Mouse (Mus musculus) CH12.LX (cell line): Measurements from ENCODE around the gene Slc5a10. TPM values are rescaled to one million over a fixed set of nuclear protein-coding genes. Genes with fewer than 3 reads are reported as not detected.

Source experiments
- DNase-seq: peaks from one replicate; pipeline ENCODE4 v3.0.0-alpha.2; 2013; ENCODE audit errors: extremely low read depth
- H3K27ac ChIP-seq: 2 replicates; pipeline ENCODE4 v1.5.1; 2012; ENCODE audit warnings: low read depth, mild to moderate bottlenecking, control low read depth, moderate library complexity; ENCODE audit not compliant: insufficient read depth
- H3K27me3 ChIP-seq: replicated peaks from 2 replicates; pipeline ENCODE3; 2012; ENCODE audit warnings: inconsistent platforms
- H3K36me3 ChIP-seq, 2 experiments: replicated peaks in 1 of 2; 2 replicates each; pipeline versions ENCODE3 to v1.6.1; 2012; ENCODE audit warnings: inconsistent platforms in 1 of 2, low read length in 1 of 2, mild to moderate bottlenecking in 1 of 2, mixed read lengths in 1 of 2, moderate library complexity in 1 of 2; ENCODE audit not compliant: control insufficient read depth in 1 of 2, insufficient read depth in 1 of 2
- H3K4me1 ChIP-seq, 2 experiments: 2 replicates each; pipeline ENCODE4 v1.6.1; 2012; ENCODE audit warnings: inconsistent platforms in 1 of 2, moderate library complexity in 1 of 2; ENCODE audit not compliant: insufficient read depth in 2 of 2, control insufficient read depth in 1 of 2
- H3K4me2 ChIP-seq: 2 replicates; pipeline ENCODE4 v1.6.1; 2012; ENCODE audit warnings: low read depth, mild to moderate bottlenecking, control low read depth; ENCODE audit not compliant: poor library complexity, insufficient read depth, severe bottlenecking
- H3K4me3 ChIP-seq, 3 experiments: fragments of 150-350 bp in 1 of 3; sonication (generic) in 1 of 3; replicated peaks in 1 of 3; 2 replicates each; pipeline versions ENCODE3 to v1.5.1; 2011 to 2012; ENCODE audit warnings: low read depth in 2 of 3, low read length in 2 of 3, mild to moderate bottlenecking in 2 of 3, moderate library complexity in 2 of 3, control low read depth in 1 of 3, improper control_type of control experiment in 1 of 3, inconsistent platforms in 1 of 3, mixed read lengths in 1 of 3; ENCODE audit not compliant: poor library complexity in 1 of 3
- H3K79me2 ChIP-seq: replicated peaks from 2 replicates; pipeline ENCODE4 v1.6.1; 2012; ENCODE audit warnings: mild to moderate bottlenecking, moderate library complexity; ENCODE audit not compliant: control insufficient read depth, poor library complexity, insufficient read depth, severe bottlenecking; ENCODE audit errors: extremely low read depth
- H3K9ac ChIP-seq: 2 replicates; pipeline ENCODE4 v1.6.1; 2012; ENCODE audit warnings: low read depth, mild to moderate bottlenecking, control low read depth, moderate library complexity; ENCODE audit not compliant: insufficient read depth
- H3K9me3 ChIP-seq: replicated peaks from 2 replicates; pipeline ENCODE3; 2012; ENCODE audit warnings: low read length, inconsistent platforms, mixed read lengths
- BHLHE40 ChIP-seq: IDR thresholded peaks from 2 replicates; pipeline ENCODE4 v1.6.1; 2011; ENCODE audit warnings: mild to moderate bottlenecking, low read depth, low read length, improper control_type of control experiment
- CHD1 ChIP-seq: IDR thresholded peaks from 2 replicates; pipeline ENCODE4 v1.6.1; 2012; ENCODE audit warnings: low read depth, low read length, improper control_type of control experiment, inconsistent platforms
- CHD2 ChIP-seq: IDR thresholded peaks from 2 replicates; pipeline ENCODE4 v1.6.1; 2011; ENCODE audit warnings: low read length, improper control_type of control experiment
- E2F4 ChIP-seq: IDR thresholded peaks from 2 replicates; pipeline ENCODE4 v1.6.1; 2011; ENCODE audit warnings: low read depth, low read length, improper control_type of control experiment; ENCODE audit not compliant: insufficient replicate concordance
- ELF1 ChIP-seq: IDR thresholded peaks from 2 replicates; pipeline ENCODE4 v1.6.1; 2014; ENCODE audit warnings: low read depth, mild to moderate bottlenecking, inconsistent platforms, low read length, improper control_type of control experiment
- EP300 ChIP-seq: IDR thresholded peaks from 2 replicates; pipeline ENCODE4 v1.6.1; 2011; ENCODE audit warnings: low read length, improper control_type of control experiment
- ETS1 ChIP-seq: conservative IDR thresholded peaks from 2 replicates; pipeline ENCODE4 v1.6.1; 2012; ENCODE audit warnings: low read depth, mild to moderate bottlenecking, inconsistent platforms, low read length, improper control_type of control experiment, moderate library complexity
- GABPA ChIP-seq: IDR thresholded peaks from 2 replicates; pipeline ENCODE4 v1.6.1; 2012; ENCODE audit warnings: low read depth, low read length, improper control_type of control experiment, inconsistent platforms; ENCODE audit not compliant: insufficient replicate concordance
- HCFC1 ChIP-seq: IDR thresholded peaks from 2 replicates; pipeline ENCODE4 v1.6.1; 2012; ENCODE audit warnings: low read depth, mild to moderate bottlenecking, inconsistent platforms, low read length, improper control_type of control experiment
- IRF4 ChIP-seq: IDR thresholded peaks from 2 replicates; pipeline ENCODE4 v1.6.1; 2014; ENCODE audit warnings: low read depth, mild to moderate bottlenecking, inconsistent platforms, low read length, improper control_type of control experiment
- JUN ChIP-seq: IDR thresholded peaks from 2 replicates; pipeline ENCODE4 v1.6.1; 2011; ENCODE audit warnings: low read depth, mild to moderate bottlenecking, low read length, improper control_type of control experiment, moderate library complexity; ENCODE audit not compliant: insufficient read depth
- KAT2A ChIP-seq: IDR thresholded peaks from 2 replicates; pipeline ENCODE4 v1.6.1; 2012; ENCODE audit warnings: low read length, improper control_type of control experiment, inconsistent platforms; ENCODE audit not compliant: insufficient replicate concordance
- MAX ChIP-seq: IDR thresholded peaks from 2 replicates; pipeline ENCODE4 v1.6.1; 2011; ENCODE audit warnings: low read length, improper control_type of control experiment
- MAZ ChIP-seq: IDR thresholded peaks from 2 replicates; pipeline ENCODE4 v1.6.1; 2012; ENCODE audit warnings: low read depth, mild to moderate bottlenecking, inconsistent platforms, low read length, improper control_type of control experiment, moderate library complexity
- PAX5 ChIP-seq: IDR thresholded peaks from 2 replicates; pipeline ENCODE4 v1.6.1; 2012; ENCODE audit warnings: low read length, inconsistent platforms, mixed read lengths
- POLR2AphosphoS2 ChIP-seq: IDR thresholded peaks from 2 replicates; pipeline ENCODE4 v1.6.1; 2011; ENCODE audit warnings: low read depth, low read length, improper control_type of control experiment
- RAD21 ChIP-seq: IDR thresholded peaks from 2 replicates; pipeline ENCODE4 v1.6.1; 2011; ENCODE audit warnings: low read depth, mild to moderate bottlenecking, low read length, improper control_type of control experiment, moderate library complexity
- RCOR1 ChIP-seq: conservative IDR thresholded peaks from 2 replicates; pipeline ENCODE4 v1.6.1; 2012; ENCODE audit warnings: low read depth, mild to moderate bottlenecking, inconsistent platforms, low read length, improper control_type of control experiment
- SIN3A ChIP-seq: IDR thresholded peaks from 2 replicates; pipeline ENCODE4 v1.6.1; 2012; ENCODE audit warnings: low read length, improper control_type of control experiment, inconsistent platforms
- UBTF ChIP-seq: IDR thresholded peaks from 2 replicates; pipeline ENCODE4 v1.6.1; 2012; ENCODE audit warnings: low read depth, mild to moderate bottlenecking, inconsistent platforms, low read length, improper control_type of control experiment, moderate library complexity
- USF1 ChIP-seq: IDR thresholded peaks from 2 replicates; pipeline ENCODE4 v1.6.1; 2014; ENCODE audit warnings: low read depth, mild to moderate bottlenecking, inconsistent platforms, low read length, improper control_type of control experiment
- USF2 ChIP-seq: conservative IDR thresholded peaks from 2 replicates; pipeline ENCODE4 v1.6.1; 2011; ENCODE audit warnings: low read depth, low read length, improper control_type of control experiment
- ZC3H11A ChIP-seq: IDR thresholded peaks from 2 replicates; pipeline ENCODE4 v1.6.1; 2012; ENCODE audit warnings: low read depth, mild to moderate bottlenecking, inconsistent platforms, low read length, improper control_type of control experiment
- ZKSCAN1 ChIP-seq: IDR thresholded peaks from 2 replicates; pipeline ENCODE4 v1.6.1; 2012; ENCODE audit warnings: low read depth, inconsistent platforms, low read length, improper control_type of control experiment, borderline replicate concordance
- dilution Hi-C: fragments of 300-500 bp; cut with MboI; formaldehyde crosslinking; loops from 2 replicates; pipeline ENCODE4 v1.14.3; 2020; ENCODE audit warnings: low sequenced_read_pairs; ENCODE audit not compliant: extremely low pct_unique_long_range_greater_than_20kb, extremely low pct_ligation_motif_present
- in situ Hi-C: fragments of 300-500 bp; cut with MboI; formaldehyde crosslinking; loops from 3 replicates; pipeline ENCODE4 v1.14.3; 2019; ENCODE audit warnings: low sequenced_read_pairs, low pct_ligation_motif_present, low pct_unique_long_range_greater_than_20kb, mixed read lengths
- polyA plus RNA-seq: library from polyadenylated mRNA; unstranded; fragments of >175 nt; gene quantifications from 2 replicates; pipeline ENCODE4 v1.2.1, GENCODE M21; 2012; ENCODE audit warnings: low read depth; ENCODE audit not compliant: insufficient read length
- total RNA-seq, 2 experiments: library from RNA; depleted of rRNA; stranded (reverse); fragments of 300-350 nt in 1 of 2; fragments of >200 nt in 1 of 2; gene quantifications; 2 replicates each; pipeline ENCODE4 v1.2.3; 2012 to 2014

Slc5a10 gene
- total and polyA plus RNA-seq, 3 experiments, result 0.70 to 1.6 (median 1.4) TPM

DNA sequence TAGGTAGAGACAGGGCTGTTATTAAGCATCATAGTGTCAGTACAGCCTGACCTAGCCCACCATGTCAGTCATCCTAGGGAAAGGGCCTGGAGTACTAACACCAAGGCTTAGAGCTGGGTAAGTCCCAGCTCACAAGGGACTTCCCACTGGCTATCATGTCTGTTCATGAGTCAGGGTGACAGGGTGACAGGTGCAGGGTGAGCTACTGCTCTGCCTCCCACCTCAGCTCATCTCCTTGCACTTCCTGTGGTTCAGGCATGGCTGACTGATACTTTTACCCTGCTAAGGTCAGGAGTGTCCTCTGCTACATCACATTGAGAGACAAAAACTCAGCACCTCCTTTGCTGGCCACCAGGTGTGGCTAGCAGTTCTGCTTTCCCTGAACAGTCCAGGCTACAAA lies 21.8 kb downstream of the Slc5a10 start (continued):
- TF ChIP-seq RCOR1, result peak; percentile 87; the same call in 1 of the 2 replicates
- peak; percentile 88 for TF ChIP-seq EP300
- TF ChIP-seq JUN, result peak; percentile 29; the same call in 1 of the 2 replicates
- 0 out of 2 replicates have a peak, but pooled peaks have one; percentile 19 for TF ChIP-seq CHD2
- no peak for TF ChIP-seq USF1
- no peak for TF ChIP-seq USF2
- peak; percentile 19 for TF ChIP-seq RAD21
- TF ChIP-seq ZC3H11A, result no peak
- TF ChIP-seq ZKSCAN1, result no peak
- TF ChIP-seq E2F4, result no peak
- TF ChIP-seq MAZ, result peak; percentile 67; the same call in 1 of the 2 replicates
- no peak for TF ChIP-seq GABPA
- no peak for TF ChIP-seq KAT2A
- TF ChIP-seq ELF1, result peak; percentile 82
- peak; percentile 82 for TF ChIP-seq BHLHE40
- peak; percentile 83 for TF ChIP-seq IRF4
- TF ChIP-seq, all 38 proteins: peak for 25

DNA sequence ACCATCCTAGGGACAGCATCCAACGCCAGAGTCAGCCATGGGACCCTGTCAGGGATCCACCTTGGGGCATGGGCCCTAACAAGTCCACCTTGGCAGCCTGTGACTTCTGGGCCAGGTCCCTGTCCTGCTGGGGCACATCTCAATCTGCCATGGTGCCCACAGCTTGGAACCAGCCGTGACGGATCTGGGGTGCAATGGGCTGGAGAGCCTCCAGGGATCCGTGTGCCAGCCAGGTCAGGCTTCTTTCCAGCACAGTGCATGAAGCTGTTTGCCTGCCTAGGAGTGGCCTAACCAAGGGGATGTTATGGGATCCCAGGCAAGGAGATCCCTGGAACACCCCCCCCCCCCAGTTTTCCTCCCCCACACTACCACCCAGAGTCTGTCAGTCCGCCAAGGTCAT lies 27.6 kb downstream of the Slc5a10 start:
- DNase-seq, result no peak
- Histone ChIP-seq H3K4me2 (no peak overlapping the region), H3K27ac (no peak overlapping the region), H3K9ac (no peak overlapping the region), H3K79me2 (peaks cover 47% of the 10 kb centered on the region), H3K36me3 (peaks cover 87 to 100% of the 10 kb centered on the region in 2 experiments), H3K4me1 (peaks cover 27 to 88% of the 10 kb centered on the region in 2 experiments), H3K4me3 (no peak overlapping the region), H3K27me3 (no peaks in the 10 kb centered on the region), H3K9me3 (no peaks in the 10 kb centered on the region)
- in situ Hi-C loops, result no loop called here
- no peak for TF ChIP-seq POLR2AphosphoS2
- TF ChIP-seq UBTF, result no peak
- TF ChIP-seq SIN3A, result no peak
- TF ChIP-seq GABPA, result no peak
- no peak for TF ChIP-seq MAX
- no peak for TF ChIP-seq HCFC1
- TF ChIP-seq ETS1, result no peak
- no peak for TF ChIP-seq CHD1
- no peak for TF ChIP-seq ZKSCAN1
- TF ChIP-seq PAX5, result no peak
- TF ChIP-seq BHLHE40, result no peak
- dilution Hi-C loops, result no loop called here
